Mouse (Mus musculus): ENCODE measurements at regions not wholly inside any gene's neighbourhood (a gene's known extent, or its start where the extent isn't known, plus 50 kb on each side); places are given as distances from the start of the nearest gene placed in this dataset.

GRCm38 (mm10) chr12:28076606-28077005 lies 475.6 kb downstream of the Dcdc2c start:
- no peak for TF ChIP-seq POLR2A (IDR thresholded peaks at IDR 0.05; ENCODE audit: low read depth, low read length)
- no peak for TF ChIP-seq CTCF (IDR thresholded peaks at IDR 0.05; ENCODE audit: extremely low read depth, insufficient read length, insufficient replicate concordance, low read depth, low read length)

Data from small intestine, adult 2 months (tissue).